Mouse (Mus musculus) embryonic facial prominence, embryonic 14.5 days (tissue): ENCODE measurements around the gene Map4k4. TPM values are rescaled to one million over a fixed set of nuclear protein-coding genes. Genes with fewer than 3 reads are reported as not detected.
A peak's percentile ranks its signal among the peaks of the same experiment; 100 is the strongest.

Experiments used
- ATAC-seq: fragments of 200-750 bp; cut with Nextera tagmentation; 2 replicates; pipeline ENCODE4 v1.8.0; 2017; ENCODE audit warnings: low read depth, moderate number of reproducible peaks, moderate TSS enrichment
- DNase-seq: peaks from one replicate; pipeline ENCODE4 v3.0.0-alpha.2; 2015; ENCODE audit warnings: low spot score
- H3K27ac ChIP-seq: fragments of 300-500 bp; sonication (generic); replicated peaks from 2 replicates; pipeline ENCODE4 v1.5.1; 2014; ENCODE audit warnings: low read depth, mild to moderate bottlenecking, low read length, moderate library complexity
- H3K27me3 ChIP-seq: fragments of 300-500 bp; sonication (generic); replicated peaks from 2 replicates; pipeline ENCODE4 v1.6.1; 2014; ENCODE audit warnings: low read length; ENCODE audit not compliant: control insufficient read depth, insufficient read depth
- H3K36me3 ChIP-seq: fragments of 300-500 bp; sonication (generic); 2 replicates; pipeline ENCODE4 v1.6.1; 2014; ENCODE audit warnings: low read length, mixed read lengths; ENCODE audit not compliant: control insufficient read depth, insufficient read depth
- H3K4me1 ChIP-seq: fragments of 300-500 bp; sonication (generic); 2 replicates; pipeline ENCODE4 v1.6.1; 2014; ENCODE audit warnings: antibody characterized with exemption, low read length; ENCODE audit not compliant: control insufficient read depth, insufficient read depth
- H3K4me2 ChIP-seq: fragments of 300-500 bp; sonication (generic); 2 replicates; pipeline ENCODE4 v1.6.1; 2014; ENCODE audit warnings: low read depth, mild to moderate bottlenecking, low read length, moderate library complexity, mixed read lengths
- H3K4me3 ChIP-seq: fragments of 300-500 bp; sonication (generic); 2 replicates; pipeline ENCODE4 v1.5.1; 2014; ENCODE audit warnings: low read depth, mild to moderate bottlenecking, low read length
- H3K9ac ChIP-seq: fragments of 300-500 bp; sonication (generic); 2 replicates; pipeline ENCODE4 v1.6.1; 2014; ENCODE audit warnings: low read depth, mild to moderate bottlenecking, low read length, moderate library complexity, mixed read lengths
- H3K9me3 ChIP-seq: fragments of 300-500 bp; sonication (generic); 2 replicates; pipeline ENCODE4 v1.6.1; 2016; ENCODE audit warnings: low read length; ENCODE audit not compliant: control insufficient read depth
- WGBS: fragments of 180-500 bp; shearing (Covaris S2); extraction: QIAGEN DNeasy Blood & Tissue Kit; methylation state at CpG from one replicate; pipeline ENCODE4 v1.1.7; 2014; 5-methylcytosine and 5-hydroxymethylcytosine counted together
- polyA plus RNA-seq: library from polyadenylated mRNA; unstranded; fragments of >200 nt; fragmentation: Nextera tagmentation; extraction: Ambion mirVana; gene quantifications from 2 replicates; pipeline ENCODE4 v1.2.1, GENCODE M21; 2014

The Map4k4 gene
- polyA plus RNA-seq, 1 experiment from 2014 or later: 27.8 TPM

- DNase-seq: peak; percentile 45
- WGBS: 86% methylated on average over 15 of the region's 15 CpGs
- no peak overlapping the region for H3K9ac ChIP-seq
- H3K4me3 ChIP-seq: no peak overlapping the region
- H3K27me3 ChIP-seq: no peaks in the 10 kb centered on the region
- no peak overlapping the region for H3K27ac ChIP-seq
- H3K4me2 ChIP-seq: no peak overlapping the region
- peaks cover 91% of the 10 kb centered on the region for H3K36me3 ChIP-seq
- no peaks in the 10 kb centered on the region for H3K9me3 ChIP-seq
- ATAC-seq: no peak
- no peaks in the 10 kb centered on the region for H3K4me1 ChIP-seq
These were observed 79.9 kb downstream of the Map4k4 start for GRCm38 (mm10) chr1:39980314-39981290.

- DNase-seq (no peak), ATAC-seq (no peak)
- Histone ChIP-seq H3K9me3 (no peaks in the 10 kb centered on the region), H3K4me2 (no peak overlapping the region), H3K4me1 (no peaks in the 10 kb centered on the region), H3K9ac (no peak overlapping the region), H3K4me3 (no peak overlapping the region), H3K27me3 (no peaks in the 10 kb centered on the region), H3K36me3 (peaks cover 90% of the 10 kb centered on the region), H3K27ac (no peak overlapping the region)
- 77% methylated on average over 3 of the region's 3 CpGs for WGBS
These were observed 81.3 kb downstream of the Map4k4 start for GRCm38 (mm10) chr1:39981970-39982369.

- 78% methylated on average over 13 of the region's 13 CpGs for WGBS
- H3K9ac ChIP-seq: 0 out of 2 replicates have a peak overlapping the region, but pooled peaks have one; percentile 8
- H3K4me3 ChIP-seq: no peak overlapping the region
- DNase-seq (no peak), ATAC-seq (peak; percentile 39; the same call in 1 of the 2 replicates)
- H3K9me3 ChIP-seq: no peaks in the 10 kb centered on the region
- H3K27ac ChIP-seq: no peak overlapping the region
- no peak overlapping the region for H3K4me2 ChIP-seq
- H3K4me1 ChIP-seq: no peaks in the 10 kb centered on the region
- H3K36me3 ChIP-seq: peaks cover 90% of the 10 kb centered on the region
- H3K27me3 ChIP-seq: no peaks in the 10 kb centered on the region
These were observed 82.2 kb downstream of the Map4k4 start for GRCm38 (mm10) chr1:39982727-39983487.

GRCm38 (mm10) chr1:39984331-39984730, 83.6 kb downstream of the Map4k4 start:
- no peak overlapping the region for H3K27ac ChIP-seq
- no peaks in the 10 kb centered on the region for H3K4me1 ChIP-seq
- H3K9ac ChIP-seq: no peak overlapping the region
- 84% methylated on average over 9 of the region's 9 CpGs for WGBS
- H3K9me3 ChIP-seq: no peaks in the 10 kb centered on the region
- H3K27me3 ChIP-seq: no peaks in the 10 kb centered on the region
- no peak overlapping the region for H3K4me2 ChIP-seq
- ATAC-seq (peak; percentile 14; the same call in 1 of the 2 replicates), DNase-seq (no peak)
- no peak overlapping the region for H3K4me3 ChIP-seq
- H3K36me3 ChIP-seq: peaks cover 90% of the 10 kb centered on the region

- H3K4me2 ChIP-seq: no peak overlapping the region
- H3K27me3 ChIP-seq: no peaks in the 10 kb centered on the region
- WGBS: 87% methylated on average over 9 of the region's 9 CpGs
- ATAC-seq (no peak), DNase-seq (no peak)
- peaks cover 89% of the 10 kb centered on the region for H3K36me3 ChIP-seq
- H3K4me3 ChIP-seq: no peak overlapping the region
- H3K4me1 ChIP-seq: no peaks in the 10 kb centered on the region
- no peaks in the 10 kb centered on the region for H3K9me3 ChIP-seq
- no peak overlapping the region for H3K9ac ChIP-seq
- H3K27ac ChIP-seq: no peak overlapping the region
These were observed 86.1 kb downstream of the Map4k4 start for GRCm38 (mm10) chr1:39986820-39987219.

- Histone ChIP-seq H3K4me1 (no peaks in the 10 kb centered on the region), H3K4me2 (no peak overlapping the region), H3K9ac (no peak overlapping the region), H3K36me3 (peaks cover 92% of the 10 kb centered on the region), H3K27ac (no peak overlapping the region), H3K9me3 (no peaks in the 10 kb centered on the region), H3K4me3 (no peak overlapping the region), H3K27me3 (no peaks in the 10 kb centered on the region)
- DNase-seq: no peak
- ATAC-seq: no peak
- WGBS: 84% methylated on average over 12 of the region's 12 CpGs
These were observed 88.1 kb downstream of the Map4k4 start for GRCm38 (mm10) chr1:39988841-39989240.

GRCm38 (mm10) chr1:39990041-39990440, 89.3 kb downstream of the Map4k4 start:
- no peak overlapping the region for H3K9ac ChIP-seq
- H3K27me3 ChIP-seq: no peaks in the 10 kb centered on the region
- no peak for DNase-seq
- H3K4me1 ChIP-seq: no peaks in the 10 kb centered on the region
- 93% methylated on average over 9 of the region's 9 CpGs for WGBS
- H3K4me3 ChIP-seq: no peak overlapping the region
- H3K9me3 ChIP-seq: no peaks in the 10 kb centered on the region
- no peak for ATAC-seq
- H3K27ac ChIP-seq: no peak overlapping the region
- H3K36me3 ChIP-seq: peaks cover 89% of the 10 kb centered on the region
- no peak overlapping the region for H3K4me2 ChIP-seq

GRCm38 (mm10) chr1:39993921-39994320, 93.2 kb downstream of the Map4k4 start:
- Histone ChIP-seq H3K27ac (no peak overlapping the region), H3K4me3 (no peak overlapping the region), H3K27me3 (no peaks in the 10 kb centered on the region), H3K4me1 (no peaks in the 10 kb centered on the region), H3K9me3 (no peaks in the 10 kb centered on the region), H3K36me3 (peaks cover 91% of the 10 kb centered on the region), H3K4me2 (no peak overlapping the region), H3K9ac (no peak overlapping the region)
- no peak for DNase-seq
- 76% methylated on average over 7 of the region's 7 CpGs for WGBS
- ATAC-seq: no peak
